Mouse (Mus musculus) neural tube, embryonic 12.5 days (tissue): ENCODE measurements around the gene Ccdc27. TPM values are rescaled to one million over a fixed set of nuclear protein-coding genes. Genes with fewer than 3 reads are reported as not detected.

Experiments
- ATAC-seq: fragments of 200-750 bp; cut with Nextera tagmentation; 2 replicates; pipeline ENCODE4 v1.8.0; 2017; ENCODE audit warnings: low read depth, mild to moderate bottlenecking, moderate TSS enrichment, moderate library complexity; ENCODE audit not compliant: low FRiP score
- H3K27ac ChIP-seq: fragments of 300-500 bp; sonication (generic); 2 replicates; pipeline ENCODE4 v1.5.1; 2016
- H3K27me3 ChIP-seq: fragments of 300-500 bp; sonication (generic); replicated peaks from 2 replicates; pipeline ENCODE4 v1.6.1; 2016; ENCODE audit warnings: mild to moderate bottlenecking
- H3K36me3 ChIP-seq: fragments of 300-500 bp; sonication (generic); 2 replicates; pipeline ENCODE4 v1.6.1; 2016; ENCODE audit warnings: mild to moderate bottlenecking
- H3K4me1 ChIP-seq: fragments of 300-500 bp; sonication (generic); 2 replicates; pipeline ENCODE4 v1.6.1; 2016
- H3K4me2 ChIP-seq: fragments of 300-500 bp; sonication (generic); replicated peaks from 2 replicates; pipeline ENCODE4 v1.6.1; 2016; ENCODE audit warnings: mild to moderate bottlenecking
- H3K4me3 ChIP-seq: fragments of 300-500 bp; sonication (generic); 2 replicates; pipeline ENCODE4 v1.5.1; 2016
- H3K9ac ChIP-seq: fragments of 300-500 bp; sonication (generic); 2 replicates; pipeline ENCODE4 v1.6.1; 2016; ENCODE audit warnings: mild to moderate bottlenecking
- H3K9me3 ChIP-seq: fragments of 300-500 bp; sonication (generic); 2 replicates; pipeline ENCODE4 v1.6.1; 2016; ENCODE audit warnings: mild to moderate bottlenecking
- WGBS: fragments of 180-500 bp; shearing (Covaris S2); methylation state at CpG from one replicate; pipeline ENCODE4 v1.1.7; 2016; 5-methylcytosine and 5-hydroxymethylcytosine counted together
- polyA plus RNA-seq: library from polyadenylated mRNA; unstranded; fragments of >200 nt; fragmentation: Nextera tagmentation; extraction: Ambion mirVana; gene quantifications from 2 replicates; pipeline ENCODE4 v1.2.1, GENCODE M21; 2016

Ccdc27 gene
- polyA plus RNA-seq, 1 experiment from 2014 or later = not detected

DNA sequence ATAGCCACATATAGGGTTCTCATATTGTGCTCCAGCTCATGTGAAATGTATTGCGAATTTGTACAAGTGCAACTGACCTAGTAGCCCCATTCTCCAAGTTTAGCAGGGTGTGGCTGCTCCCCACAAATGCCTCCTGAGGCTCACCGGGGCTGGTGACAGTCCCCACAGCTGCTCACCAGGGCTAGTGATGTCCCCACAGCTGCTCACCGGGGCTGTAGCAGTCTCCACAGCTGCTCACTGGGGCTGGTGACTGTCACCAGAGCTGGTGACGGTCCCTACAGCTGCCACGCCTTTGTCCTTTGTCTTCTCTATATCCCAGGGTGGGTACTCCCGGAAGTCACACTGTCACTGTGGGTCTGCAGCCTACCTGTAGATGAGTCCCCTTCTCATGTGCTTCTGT lies 36.2 kb downstream of the Ccdc27 start:
- no peak for ATAC-seq
- Histone ChIP-seq H3K9ac (no peak overlapping the region), H3K4me1 (peaks cover 2% of the 10 kb centered on the region; the same call in 1 of the 2 replicates), H3K4me2 (no peak overlapping the region), H3K9me3 (no peaks in the 10 kb centered on the region), H3K36me3 (peaks cover 52% of the 10 kb centered on the region), H3K4me3 (no peak overlapping the region), H3K27me3 (no peaks in the 10 kb centered on the region), H3K27ac (no peak overlapping the region)
- 89% methylated on average over 6 of the region's 6 CpGs for WGBS

DNA sequence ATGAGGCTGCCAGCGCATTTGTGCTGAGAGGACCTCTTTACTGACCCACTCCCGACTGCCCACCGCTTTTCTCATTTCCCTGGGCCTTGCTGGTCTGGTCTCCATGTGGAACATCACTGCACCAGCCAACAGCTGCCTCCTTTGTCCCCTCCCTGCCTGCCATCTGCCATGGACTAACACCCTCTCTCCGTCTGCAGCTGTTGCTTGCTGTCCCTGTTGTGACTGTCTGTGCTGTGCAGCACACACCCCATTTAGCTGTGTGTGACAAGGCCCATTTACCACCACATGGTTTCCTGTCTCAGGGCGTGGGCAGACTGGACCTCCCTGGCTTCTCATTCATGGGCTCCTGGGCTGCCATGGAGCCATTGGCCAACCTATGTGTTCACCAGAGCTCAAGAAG lies 37.0 kb downstream of the Ccdc27 start:
- Histone ChIP-seq H3K4me1 (no peaks in the 10 kb centered on the region), H3K36me3 (peaks cover 52% of the 10 kb centered on the region), H3K27ac (no peak overlapping the region), H3K4me3 (no peak overlapping the region), H3K9ac (no peak overlapping the region), H3K4me2 (no peak overlapping the region), H3K9me3 (no peaks in the 10 kb centered on the region), H3K27me3 (no peaks in the 10 kb centered on the region)
- no peak for ATAC-seq
- 84% methylated on average over 5 of the region's 5 CpGs for WGBS

DNA sequence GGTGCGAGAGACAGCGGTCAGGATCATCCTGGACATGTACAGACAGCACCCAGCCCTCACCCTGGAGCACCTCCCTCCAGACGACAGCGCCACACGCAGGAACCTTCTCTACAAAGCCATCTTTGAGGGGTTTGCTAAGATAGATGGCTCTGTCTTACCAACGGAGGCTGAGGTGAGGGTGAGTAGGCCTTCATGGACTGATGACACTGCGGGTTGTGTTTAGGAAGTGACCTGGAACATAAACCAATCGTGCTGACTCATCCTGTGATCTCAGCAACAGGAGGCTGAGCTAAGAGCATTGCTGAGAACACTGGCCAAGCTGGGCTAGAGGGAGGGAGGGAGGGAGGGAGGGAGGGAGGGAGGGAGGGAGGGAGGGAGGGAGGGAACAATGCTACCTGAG lies 49.0 kb downstream of the Ccdc27 start:
- WGBS = 91% methylated on average over 8 of the region's 8 CpGs
- no peak overlapping the region for H3K9ac ChIP-seq
- no peaks in the 10 kb centered on the region for H3K4me1 ChIP-seq
- no peaks in the 10 kb centered on the region for H3K9me3 ChIP-seq
- peaks cover 94% of the 10 kb centered on the region for H3K36me3 ChIP-seq
- H3K4me2 ChIP-seq = no peak overlapping the region
- H3K4me3 ChIP-seq = no peak overlapping the region
- no peak for ATAC-seq
- H3K27me3 ChIP-seq = no peaks in the 10 kb centered on the region
- H3K27ac ChIP-seq = no peak overlapping the region

DNA sequence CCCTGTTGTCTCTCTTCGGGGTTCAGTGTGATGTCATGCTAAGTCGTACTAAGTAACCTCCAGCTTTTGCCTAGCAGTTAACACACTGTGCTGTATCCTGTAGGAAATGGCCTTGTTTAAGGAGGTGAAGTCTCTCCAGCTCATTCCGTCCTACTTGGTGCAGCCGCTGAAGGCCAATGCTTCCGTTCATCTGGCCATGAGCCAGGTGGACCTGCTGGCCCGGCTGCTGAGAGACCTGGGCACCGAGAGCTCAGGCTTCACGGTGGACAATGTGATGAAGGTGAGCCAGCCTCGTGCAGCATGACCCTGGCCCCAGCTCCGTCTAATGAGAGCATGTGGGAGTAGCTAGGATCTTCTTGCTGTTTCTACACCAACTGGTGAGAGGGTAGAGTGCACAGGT lies 49.8 kb downstream of the Ccdc27 start:
- Histone ChIP-seq H3K4me2 (no peak overlapping the region), H3K9ac (no peak overlapping the region), H3K27ac (no peak overlapping the region), H3K27me3 (no peaks in the 10 kb centered on the region), H3K4me3 (no peak overlapping the region), H3K36me3 (peaks cover 94% of the 10 kb centered on the region), H3K9me3 (no peaks in the 10 kb centered on the region), H3K4me1 (no peaks in the 10 kb centered on the region)
- ATAC-seq = no peak
- 94% methylated on average over 10 of the region's 10 CpGs for WGBS

DNA sequence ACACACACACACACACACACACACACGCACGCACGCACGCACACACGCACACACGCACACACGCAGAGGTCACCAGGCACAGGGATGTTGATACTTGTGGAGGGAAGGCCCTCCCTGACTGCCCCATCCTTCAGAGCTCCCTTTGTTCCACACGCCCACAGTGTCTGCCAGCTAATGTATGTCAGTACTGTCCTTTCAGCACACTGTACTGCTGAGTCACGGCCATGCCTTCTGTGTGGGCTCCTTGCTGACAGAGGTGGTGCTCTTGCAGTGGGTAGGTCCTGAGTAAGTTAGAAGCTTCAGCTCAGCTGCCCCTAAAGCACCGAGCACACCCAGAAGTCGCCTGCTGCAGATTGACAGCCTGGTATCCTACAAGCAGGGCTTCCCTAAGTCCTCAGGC lies 62.0 kb downstream of the Ccdc27 start:
- H3K36me3 ChIP-seq = peaks cover 67% of the 10 kb centered on the region
- no peak for ATAC-seq
- 93% methylated on average over 11 of the region's 11 CpGs for WGBS
- H3K9ac ChIP-seq = no peak overlapping the region
- no peaks in the 10 kb centered on the region for H3K9me3 ChIP-seq
- H3K27ac ChIP-seq = no peak overlapping the region
- H3K4me1 ChIP-seq = peaks cover 13% of the 10 kb centered on the region
- no peaks in the 10 kb centered on the region for H3K27me3 ChIP-seq
- H3K4me2 ChIP-seq = no peak overlapping the region
- H3K4me3 ChIP-seq = no peak overlapping the region

DNA sequence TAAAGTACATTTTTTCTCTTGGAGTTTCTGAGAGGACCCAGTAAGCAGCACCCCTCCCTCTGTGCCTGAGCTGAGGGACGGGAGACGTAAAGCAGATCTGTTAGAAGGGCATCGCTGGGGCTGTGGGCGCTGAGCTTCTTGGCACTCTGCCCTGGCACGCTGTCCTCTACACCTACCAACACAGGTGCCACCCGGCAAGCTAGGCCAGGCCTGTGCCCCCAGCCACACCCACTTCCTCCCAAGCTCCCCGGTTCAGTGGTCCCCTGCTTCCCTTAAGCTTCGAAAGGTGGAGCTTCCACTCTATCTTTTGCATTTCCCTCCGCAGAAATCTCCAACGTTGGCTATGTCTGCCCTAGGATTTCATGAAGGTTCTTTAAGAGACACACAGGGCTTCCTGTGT lies 63.2 kb downstream of the Ccdc27 start:
- WGBS = 96% methylated on average over 10 of the region's 10 CpGs
- Histone ChIP-seq H3K27ac (no peak overlapping the region), H3K4me2 (no peak overlapping the region), H3K27me3 (no peaks in the 10 kb centered on the region), H3K4me1 (peaks cover 14% of the 10 kb centered on the region), H3K36me3 (peaks cover 55% of the 10 kb centered on the region), H3K9ac (no peak overlapping the region), H3K4me3 (no peak overlapping the region), H3K9me3 (no peaks in the 10 kb centered on the region)
- no peak for ATAC-seq

Other genes starting within 250 kb of the Ccdc27 start
- gene A430005L14Rik, start 85.4 kb downstream of the Ccdc27 start, polyA plus RNA-seq = 70.5 and 76.2 TPM in 2 replicates
- gene Dffb, start 67.6 kb downstream of the Ccdc27 start, polyA plus RNA-seq = 10.1 and 10.8 TPM in 2 replicates
- gene Cep104, start 67.5 kb downstream of the Ccdc27 start, polyA plus RNA-seq = 21.3 and 24.2 TPM in 2 replicates
- 36.1 and 38.9 TPM in 2 replicates for gene Lrrc47, start 30.9 kb downstream of the Ccdc27 start, polyA plus RNA-seq
- gene Smim1, start 16.4 kb downstream of the Ccdc27 start, polyA plus RNA-seq = 6.4 and 7.8 TPM in 2 replicates
- gene Trp73, start 97.5 kb upstream of the Ccdc27 start, polyA plus RNA-seq = 0.15 and 0.50 TPM in 2 replicates
- 44.6 and 46.6 TPM in 2 replicates for gene Wrap73, start 99.7 kb upstream of the Ccdc27 start, polyA plus RNA-seq
- 154 and 158 TPM in 2 replicates for gene Tprgl, start 118.0 kb upstream of the Ccdc27 start, polyA plus RNA-seq
- 17.7 and 18.8 TPM in 2 replicates for gene Megf6, start 128.1 kb upstream of the Ccdc27 start, polyA plus RNA-seq